Mouse (Mus musculus) lung, adult 2 months (tissue): Measurements from ENCODE around the gene Lypd8.

ENCODE experiments used
- CTCF ChIP-seq: fragments of 200-500 bp; IDR thresholded peaks from 2 replicates; pipeline ENCODE4 v1.5.1; 2011; ENCODE audit warnings: mild to moderate bottlenecking, low read length, control low read depth; ENCODE audit not compliant: insufficient read depth
- POLR2A ChIP-seq: fragments of 200-500 bp; IDR thresholded peaks from 2 replicates; pipeline ENCODE4 v1.6.1; 2011; ENCODE audit warnings: low read depth, mild to moderate bottlenecking, control low read depth, low read length, borderline replicate concordance; ENCODE audit errors: extremely low read depth

GRCm38 (mm10) chr11:58352681-58353548, 25.9 kb upstream of the Lypd8 start:
- TF ChIP-seq POLR2A (no peak), CTCF (no peak)
